Mouse (Mus musculus): ENCODE data around the gene Spdye4a. TPM values are rescaled to one million over a fixed set of nuclear protein-coding genes. Genes with fewer than 3 reads are reported as not detected.

The Spdye4a gene
- total RNA-seq, 1 experiment = not detected

DNA sequence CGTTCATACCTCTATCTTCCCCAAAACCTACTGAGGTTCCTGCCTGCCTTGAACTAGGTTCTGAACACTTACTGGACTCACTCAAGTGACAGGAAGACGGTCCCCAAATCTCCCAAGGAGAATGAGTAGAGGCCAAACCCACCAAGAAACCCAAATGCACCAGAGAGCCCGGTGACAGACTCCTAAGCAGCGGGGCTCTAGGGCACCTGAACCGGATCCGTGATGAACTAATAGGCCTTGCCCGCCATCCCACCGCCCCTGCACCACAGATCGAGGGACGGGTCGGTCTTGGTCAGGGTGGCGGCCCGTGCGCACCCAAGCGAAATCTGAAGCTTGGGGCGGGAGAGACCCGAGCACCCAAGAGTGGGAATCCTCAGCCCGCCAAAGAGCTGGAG is 26.1 kb upstream of the Spdye4a start:
- Histone ChIP-seq H3K4me3 (ENCODE audit: insufficient read depth in 1 of 2, low read depth in 1 of 2, low read length in 2 of 2, poor library complexity in 1 of 2, severe bottlenecking in 1 of 2) (peak overlapping the region; percentile 61 to 63), H3K4me1 (ENCODE audit: control insufficient read depth in 2 of 2, insufficient read depth in 2 of 2, low read length in 2 of 2, poor library complexity in 1 of 2) (no peaks in the 10 kb centered on the region), H3K9me3 (ENCODE audit: control insufficient read depth, insufficient read depth, low read depth, low read length) (no peaks in the 10 kb centered on the region), H3K9ac (ENCODE audit: insufficient read depth, low read depth, low read length, poor library complexity, severe bottlenecking) (peak overlapping the region; percentile 28), H3K36me3 (ENCODE audit: control insufficient read depth, insufficient read depth, low read length, poor library complexity, severe bottlenecking) (peaks cover 5% of the 10 kb centered on the region; the same call in 1 of the 2 replicates), H3K27ac (ENCODE audit: insufficient read depth, low read depth, low read length, poor library complexity, severe bottlenecking) (no peak overlapping the region)
- TF ChIP-seq CHD2 (IDR thresholded peaks at IDR 0.05; ENCODE audit: low read depth, low read length) (no peak), ZC3H11A (IDR thresholded peaks at IDR 0.05; ENCODE audit: borderline replicate concordance, low read depth, low read length) (no peak), ZNF384 (IDR thresholded peaks at IDR 0.05; ENCODE audit: low read depth, low read length) (no peak)
- no peak for DNase-seq (ENCODE audit: low read depth, low spot score)
- in situ Hi-C loops (cut with MboI; ENCODE audit: low sequenced_read_pairs in 2 of 2, unreplicated experiment in 2 of 2) = no loop called here

DNA sequence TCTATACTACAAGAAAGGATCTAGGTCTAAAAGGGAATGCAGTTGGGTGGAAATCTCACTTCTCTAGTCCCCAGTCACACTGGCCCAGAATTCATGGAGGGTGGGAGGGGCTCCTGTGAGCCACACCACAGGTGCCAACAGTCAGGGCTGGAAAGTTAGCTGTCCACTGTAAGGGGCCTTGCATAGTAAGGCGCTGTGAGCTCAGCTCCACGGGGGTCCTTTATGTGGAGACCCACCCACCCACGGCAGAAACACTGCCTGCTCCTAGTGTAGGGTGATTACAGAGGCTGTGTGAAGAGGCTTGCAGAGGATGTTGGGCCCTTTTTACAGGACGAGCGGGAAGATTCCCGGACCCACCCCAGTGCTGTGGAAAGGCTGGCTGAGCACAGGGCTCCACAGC is 25.3 kb upstream of the Spdye4a start:
- Histone ChIP-seq H3K36me3 (ENCODE audit: control insufficient read depth, insufficient read depth, low read length, poor library complexity, severe bottlenecking) (peaks cover 7% of the 10 kb centered on the region; the same call in 1 of the 2 replicates), H3K9ac (ENCODE audit: insufficient read depth, low read depth, low read length, poor library complexity, severe bottlenecking) (no peak overlapping the region), H3K4me1 (ENCODE audit: control insufficient read depth in 2 of 2, insufficient read depth in 2 of 2, low read length in 2 of 2, poor library complexity in 1 of 2) (no peaks in the 10 kb centered on the region), H3K9me3 (ENCODE audit: control insufficient read depth, insufficient read depth, low read depth, low read length) (no peaks in the 10 kb centered on the region), H3K27ac (ENCODE audit: insufficient read depth, low read depth, low read length, poor library complexity, severe bottlenecking) (no peak overlapping the region), H3K4me3 (ENCODE audit: insufficient read depth in 1 of 2, low read depth in 1 of 2, low read length in 2 of 2, poor library complexity in 1 of 2, severe bottlenecking in 1 of 2) (no peak overlapping the region)
- TF ChIP-seq ZC3H11A (IDR thresholded peaks at IDR 0.05; ENCODE audit: borderline replicate concordance, low read depth, low read length) (no peak), HCFC1 (IDR thresholded peaks at IDR 0.05; ENCODE audit: borderline replicate concordance, insufficient read depth, low read length) (no peak), MAFK (IDR thresholded peaks at IDR 0.05; ENCODE audit: insufficient read depth, low read depth, low read length) (no peak), ZNF384 (IDR thresholded peaks at IDR 0.05; ENCODE audit: low read depth, low read length) (no peak), CHD2 (IDR thresholded peaks at IDR 0.05; ENCODE audit: low read depth, low read length) (no peak)
- DNase-seq (ENCODE audit: low read depth, low spot score) = no peak
- in situ Hi-C loops (cut with MboI; ENCODE audit: low sequenced_read_pairs in 2 of 2, unreplicated experiment in 2 of 2) = no loop called here

DNA sequence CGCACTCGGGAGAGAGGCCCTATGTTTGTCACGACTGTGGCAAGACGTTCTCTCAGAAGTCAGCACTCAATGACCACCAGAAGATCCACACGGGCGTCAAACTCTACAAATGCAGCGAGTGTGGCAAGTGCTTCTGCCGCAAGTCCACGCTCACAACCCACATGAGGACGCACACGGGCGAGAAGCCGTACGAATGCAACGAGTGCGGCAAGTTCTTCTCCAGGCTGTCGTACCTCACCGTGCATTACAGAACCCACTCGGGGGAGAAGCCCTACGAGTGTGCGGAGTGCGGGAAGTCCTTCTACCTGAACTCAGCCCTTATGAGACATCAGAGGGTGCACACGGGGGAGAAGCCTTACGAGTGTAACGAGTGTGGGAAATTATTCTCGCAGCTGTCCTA is 18.2 kb upstream of the Spdye4a start:
- in situ Hi-C loops (cut with MboI; ENCODE audit: low sequenced_read_pairs in 2 of 2, unreplicated experiment in 2 of 2) = no loop called here
- no peaks in the 10 kb centered on the region for H3K9me3 ChIP-seq (ENCODE audit: control insufficient read depth, insufficient read depth, low read depth, low read length)
- H3K4me1 ChIP-seq (ENCODE audit: control insufficient read depth in 2 of 2, insufficient read depth in 2 of 2, low read length in 2 of 2, poor library complexity in 1 of 2) = no peaks in the 10 kb centered on the region
- no peak overlapping the region for H3K4me3 ChIP-seq (ENCODE audit: insufficient read depth in 1 of 2, low read depth in 1 of 2, low read length in 2 of 2, poor library complexity in 1 of 2, severe bottlenecking in 1 of 2)
- peaks cover 40% of the 10 kb centered on the region for H3K36me3 ChIP-seq (ENCODE audit: control insufficient read depth, insufficient read depth, low read length, poor library complexity, severe bottlenecking)
- TF ChIP-seq ZNF384 (IDR thresholded peaks at IDR 0.05; ENCODE audit: low read depth, low read length) (no peak), ZC3H11A (IDR thresholded peaks at IDR 0.05; ENCODE audit: borderline replicate concordance, low read depth, low read length) (no peak), HCFC1 (IDR thresholded peaks at IDR 0.05; ENCODE audit: borderline replicate concordance, insufficient read depth, low read length) (no peak), MAFK (IDR thresholded peaks at IDR 0.05; ENCODE audit: insufficient read depth, low read depth, low read length) (no peak), CHD2 (IDR thresholded peaks at IDR 0.05; ENCODE audit: low read depth, low read length) (no peak)
- no peak overlapping the region for H3K27ac ChIP-seq (ENCODE audit: insufficient read depth, low read depth, low read length, poor library complexity, severe bottlenecking)
- no peak overlapping the region for H3K9ac ChIP-seq (ENCODE audit: insufficient read depth, low read depth, low read length, poor library complexity, severe bottlenecking)
- no peak for DNase-seq (ENCODE audit: low read depth, low spot score)

DNA sequence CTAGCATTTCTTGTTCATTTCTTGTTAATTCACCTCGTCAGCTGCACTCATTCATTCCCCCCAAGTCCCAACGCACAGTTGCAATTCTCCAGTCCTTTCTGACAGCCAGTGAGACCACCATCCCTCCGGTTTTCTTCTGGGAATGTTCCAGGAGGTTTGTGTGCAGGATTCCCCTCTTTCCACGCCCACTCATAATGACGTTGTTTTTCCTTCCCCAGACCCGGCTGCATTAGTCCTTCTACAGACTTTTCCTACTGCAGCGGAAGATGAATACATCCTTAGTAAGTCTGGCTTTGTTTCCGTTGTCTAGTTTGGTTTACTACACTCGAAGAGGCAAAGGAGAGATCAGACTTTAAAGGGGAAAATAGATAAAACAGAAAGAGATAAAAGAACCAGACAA is 9.3 kb upstream of the Spdye4a start:
- H3K4me1 ChIP-seq (ENCODE audit: control insufficient read depth in 2 of 2, insufficient read depth in 2 of 2, low read length in 2 of 2, poor library complexity in 1 of 2) = peaks cover 0 to 2% of the 10 kb centered on the region in 2 experiments; a peak in 1 of 4 replicates
- in situ Hi-C loops (cut with MboI; ENCODE audit: low sequenced_read_pairs in 2 of 2, unreplicated experiment in 2 of 2) = no loop called here
- no peak overlapping the region for H3K9ac ChIP-seq (ENCODE audit: insufficient read depth, low read depth, low read length, poor library complexity, severe bottlenecking)
- peaks cover 1% of the 10 kb centered on the region; the same call in 1 of the 2 replicates for H3K36me3 ChIP-seq (ENCODE audit: control insufficient read depth, insufficient read depth, low read length, poor library complexity, severe bottlenecking)
- no peaks in the 10 kb centered on the region for H3K9me3 ChIP-seq (ENCODE audit: control insufficient read depth, insufficient read depth, low read depth, low read length)
- H3K4me3 ChIP-seq (ENCODE audit: insufficient read depth in 1 of 2, low read depth in 1 of 2, low read length in 2 of 2, poor library complexity in 1 of 2, severe bottlenecking in 1 of 2) = 0 out of 4 replicates have a peak overlapping the region, but pooled peaks of 1 of the 2 experiments have one; percentile 66
- DNase-seq (ENCODE audit: low read depth, low spot score) = no peak
- H3K27ac ChIP-seq (ENCODE audit: insufficient read depth, low read depth, low read length, poor library complexity, severe bottlenecking) = no peak overlapping the region
- TF ChIP-seq MAFK (IDR thresholded peaks at IDR 0.05; ENCODE audit: insufficient read depth, low read depth, low read length) = no peak
- TF ChIP-seq ZC3H11A (IDR thresholded peaks at IDR 0.05; ENCODE audit: borderline replicate concordance, low read depth, low read length) = no peak
- no peak for TF ChIP-seq CHD2 (IDR thresholded peaks at IDR 0.05; ENCODE audit: low read depth, low read length)
- TF ChIP-seq ZNF384 (IDR thresholded peaks at IDR 0.05; ENCODE audit: low read depth, low read length) = no peak
- TF ChIP-seq HCFC1 (IDR thresholded peaks at IDR 0.05; ENCODE audit: borderline replicate concordance, insufficient read depth, low read length) = no peak
